Mouse (Mus musculus) forebrain, postnatal 0 days (tissue): ENCODE measurements at regions not wholly inside any gene's neighbourhood (a gene's known extent, or its start where the extent isn't known, plus 50 kb on each side); places are given as distances from the start of the nearest gene placed in this dataset.

ENCODE experiments used
- ATAC-seq: fragments of 200-750 bp; cut with Nextera tagmentation; 2 replicates; pipeline ENCODE4 v1.8.0; 2017; ENCODE audit warnings: mild to moderate bottlenecking, moderate library complexity
- DNase-seq: peaks from one replicate; pipeline ENCODE4 v3.0.0-alpha.2; 2015
- H3K27ac ChIP-seq: fragments of 300-500 bp; sonication (generic); 2 replicates; pipeline ENCODE4 v1.5.1; 2014; ENCODE audit warnings: low read depth, mild to moderate bottlenecking, antibody characterized with exemption, low read length, moderate library complexity, mixed read lengths
- H3K27me3 ChIP-seq: fragments of 300-500 bp; sonication (generic); 2 replicates; pipeline ENCODE4 v1.6.1; 2014; ENCODE audit warnings: mild to moderate bottlenecking, low read length, mixed read lengths; ENCODE audit not compliant: insufficient read depth
- H3K36me3 ChIP-seq: fragments of 300-500 bp; sonication (generic); 2 replicates; pipeline ENCODE4 v1.6.1; 2014; ENCODE audit warnings: mild to moderate bottlenecking, moderate library complexity; ENCODE audit not compliant: insufficient read depth
- H3K4me1 ChIP-seq: fragments of 300-500 bp; sonication (generic); 2 replicates; pipeline ENCODE4 v1.6.1; 2014; ENCODE audit warnings: antibody characterized with exemption; ENCODE audit not compliant: insufficient read depth
- H3K4me2 ChIP-seq: fragments of 300-500 bp; sonication (generic); 2 replicates; pipeline ENCODE4 v1.6.1; 2014; ENCODE audit warnings: low read depth, mild to moderate bottlenecking, moderate library complexity
- H3K4me3 ChIP-seq: fragments of 300-500 bp; sonication (generic); 2 replicates; pipeline ENCODE4 v1.5.1; 2014; ENCODE audit warnings: low read depth, low read length, mixed read lengths
- H3K9ac ChIP-seq: fragments of 300-500 bp; sonication (generic); 2 replicates; pipeline ENCODE4 v1.6.1; 2014; ENCODE audit warnings: mild to moderate bottlenecking
- H3K9me3 ChIP-seq: fragments of 300-500 bp; sonication (generic); 2 replicates; pipeline ENCODE4 v1.6.1; 2016; ENCODE audit warnings: low read length
- CTCF ChIP-seq: sonication (generic); IDR thresholded peaks from 2 replicates; pipeline ENCODE4 v1.5.1; 2016; ENCODE audit warnings: antibody characterized with exemption, control low read depth, low read depth
- WGBS: fragments of 180-500 bp; shearing (Covaris S2); extraction: QIAGEN DNeasy Blood & Tissue Kit; methylation state at CpG from one replicate; pipeline ENCODE4 v1.1.7; 2014; 5-methylcytosine and 5-hydroxymethylcytosine counted together

DNA sequence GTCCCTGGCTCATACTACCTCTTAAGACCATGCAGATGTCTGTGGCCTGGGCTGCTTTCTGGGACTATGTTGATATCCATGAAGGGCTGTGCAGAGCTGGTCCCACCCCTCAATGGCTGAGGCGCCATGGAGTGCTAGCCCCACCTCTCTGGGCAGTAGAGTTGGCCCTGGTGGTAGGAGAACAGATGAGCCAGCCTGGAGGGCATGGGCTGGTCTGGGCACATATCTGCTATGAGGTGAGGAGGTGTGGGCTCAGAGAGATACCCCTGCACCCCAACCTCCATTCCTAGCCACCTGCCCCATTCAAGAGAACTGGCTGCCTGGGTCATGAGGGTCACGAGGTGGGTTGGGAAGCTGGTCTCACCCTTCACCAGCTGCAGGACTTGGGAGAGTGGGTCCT lies 222.4 kb downstream of the Emp1 start:
- no peak for TF ChIP-seq CTCF
- Histone ChIP-seq H3K9me3 (no peaks in the 10 kb centered on the region), H3K27ac (no peak overlapping the region), H3K9ac (no peak overlapping the region), H3K4me1 (no peaks in the 10 kb centered on the region), H3K27me3 (no peaks in the 10 kb centered on the region), H3K4me3 (no peak overlapping the region), H3K4me2 (no peak overlapping the region), H3K36me3 (no peaks in the 10 kb centered on the region)
- whole genome bisulfite sequencing = 98% methylated on average over 2 of the region's 2 CpGs
- no peak for DNase-seq
- ATAC-seq = no peak

DNA sequence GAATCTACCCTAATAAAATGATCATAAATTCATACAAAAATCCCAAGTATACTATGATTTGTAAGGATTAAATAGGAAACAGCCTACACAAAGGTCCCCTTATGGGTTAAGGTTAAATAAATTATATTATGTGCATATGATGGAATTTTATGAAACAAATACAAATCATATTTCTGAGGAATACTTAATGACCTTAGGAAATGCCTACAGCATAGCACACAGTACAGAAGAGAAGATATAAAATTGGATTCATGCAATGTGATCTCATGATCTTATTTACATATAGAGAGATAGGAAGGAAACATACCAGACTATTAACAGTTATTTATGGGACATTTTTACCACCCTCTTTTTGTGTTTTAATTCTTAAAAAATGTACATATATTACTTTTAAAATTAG lies 227.7 kb downstream of the Emp1 start:
- ATAC-seq = no peak
- no peak overlapping the region for H3K9ac ChIP-seq
- H3K27ac ChIP-seq = no peak overlapping the region
- no peak overlapping the region for H3K4me2 ChIP-seq
- H3K9me3 ChIP-seq = no peaks in the 10 kb centered on the region
- no peak for DNase-seq
- H3K4me3 ChIP-seq = no peak overlapping the region
- no peak for TF ChIP-seq CTCF
- H3K36me3 ChIP-seq = no peaks in the 10 kb centered on the region
- no peaks in the 10 kb centered on the region for H3K4me1 ChIP-seq
- H3K27me3 ChIP-seq = no peaks in the 10 kb centered on the region

DNA sequence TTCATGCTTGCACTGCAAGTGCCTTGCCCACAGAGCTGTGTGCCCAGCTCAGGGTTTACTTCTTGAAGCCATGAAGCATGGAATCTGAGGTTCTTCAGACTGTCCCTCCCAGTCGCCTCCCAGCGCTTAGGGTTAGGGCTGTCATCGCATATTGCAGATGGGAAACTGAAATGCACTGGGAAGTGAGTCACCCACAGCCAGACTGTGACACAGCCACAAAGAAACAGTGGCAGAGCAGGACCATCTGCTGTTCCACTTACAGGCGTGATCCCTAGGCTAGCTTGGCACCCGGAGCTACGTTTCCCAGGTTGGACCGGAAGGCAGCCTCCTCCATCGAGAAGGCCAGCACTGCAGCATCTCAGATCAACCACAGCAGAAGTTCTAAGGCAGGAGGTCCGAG lies 228.7 kb downstream of the Emp1 start:
- no peaks in the 10 kb centered on the region for H3K27me3 ChIP-seq
- H3K4me1 ChIP-seq = no peaks in the 10 kb centered on the region
- H3K9ac ChIP-seq = no peak overlapping the region
- H3K27ac ChIP-seq = no peak overlapping the region
- no peak overlapping the region for H3K4me3 ChIP-seq
- no peak for TF ChIP-seq CTCF
- WGBS = 86% methylated on average over 9 of the region's 9 CpGs
- no peak for DNase-seq
- ATAC-seq = no peak
- no peaks in the 10 kb centered on the region for H3K36me3 ChIP-seq
- no peak overlapping the region for H3K4me2 ChIP-seq
- H3K9me3 ChIP-seq = no peaks in the 10 kb centered on the region

DNA sequence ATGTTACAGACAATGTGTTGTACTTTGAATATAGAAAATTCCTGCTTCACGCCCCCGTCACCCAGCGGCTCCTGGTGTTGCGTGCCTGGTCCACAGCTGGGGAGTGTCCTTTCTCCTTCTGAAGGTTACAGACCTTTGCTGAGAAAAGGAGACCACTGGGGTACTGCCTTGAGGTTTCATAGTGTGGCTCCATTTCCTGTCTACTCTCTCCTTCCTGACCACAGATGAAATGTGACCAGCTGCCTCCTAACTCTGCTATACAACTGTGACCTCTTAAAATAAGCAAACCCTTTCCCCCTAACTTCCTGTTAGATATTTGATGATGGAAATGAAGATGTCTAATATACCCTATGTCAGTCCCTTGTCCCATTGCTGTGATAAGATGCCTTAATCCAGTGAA lies 234.0 kb downstream of the Emp1 start:
- TF ChIP-seq CTCF = no peak
- ATAC-seq (no peak), DNase-seq (no peak)
- WGBS = 95% methylated on average over 4 of the region's 4 CpGs
- H3K27ac ChIP-seq = no peak overlapping the region
- H3K9me3 ChIP-seq = no peaks in the 10 kb centered on the region
- H3K27me3 ChIP-seq = no peaks in the 10 kb centered on the region
- H3K4me3 ChIP-seq = no peak overlapping the region
- H3K9ac ChIP-seq = no peak overlapping the region
- no peak overlapping the region for H3K4me2 ChIP-seq
- no peaks in the 10 kb centered on the region for H3K4me1 ChIP-seq
- no peaks in the 10 kb centered on the region for H3K36me3 ChIP-seq

DNA sequence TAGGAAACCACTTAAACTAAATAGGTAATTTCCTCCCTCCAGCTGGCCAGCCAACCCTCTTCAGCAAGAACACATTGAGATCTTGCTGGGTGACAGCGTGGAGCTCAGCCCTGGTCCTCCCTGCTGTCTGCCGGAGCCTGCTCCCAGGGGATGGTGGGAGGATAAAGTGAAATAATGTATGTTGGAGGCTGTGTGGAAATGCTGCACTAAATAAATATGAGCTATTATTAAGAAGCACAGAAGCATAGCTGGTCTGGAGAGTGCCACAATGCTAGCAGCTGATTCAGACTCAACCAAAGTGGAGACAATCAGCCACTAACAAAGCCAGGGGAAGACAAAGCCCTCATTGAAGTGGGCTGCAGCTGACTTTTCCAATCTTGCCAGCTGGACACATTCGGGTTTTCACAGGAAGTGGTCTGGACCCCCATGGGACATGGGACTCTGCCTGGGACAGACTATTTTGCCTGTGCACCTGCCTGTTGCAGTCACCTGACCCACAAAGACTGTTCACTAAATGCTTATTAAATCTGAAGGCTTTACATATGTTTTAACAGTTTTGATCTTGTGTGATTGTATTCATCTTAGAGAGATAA lies 248.3 kb downstream of the Emp1 start:
- Histone ChIP-seq H3K4me2 (no peak overlapping the region), H3K4me3 (no peak overlapping the region), H3K27ac (no peak overlapping the region), H3K4me1 (no peaks in the 10 kb centered on the region), H3K27me3 (no peaks in the 10 kb centered on the region), H3K9me3 (no peaks in the 10 kb centered on the region), H3K9ac (no peak overlapping the region), H3K36me3 (no peaks in the 10 kb centered on the region)
- 35% methylated on average over 3 of the region's 3 CpGs for WGBS
- ATAC-seq (peak; percentile 45), DNase-seq (peak; percentile 7)
- TF ChIP-seq CTCF = no peak

DNA sequence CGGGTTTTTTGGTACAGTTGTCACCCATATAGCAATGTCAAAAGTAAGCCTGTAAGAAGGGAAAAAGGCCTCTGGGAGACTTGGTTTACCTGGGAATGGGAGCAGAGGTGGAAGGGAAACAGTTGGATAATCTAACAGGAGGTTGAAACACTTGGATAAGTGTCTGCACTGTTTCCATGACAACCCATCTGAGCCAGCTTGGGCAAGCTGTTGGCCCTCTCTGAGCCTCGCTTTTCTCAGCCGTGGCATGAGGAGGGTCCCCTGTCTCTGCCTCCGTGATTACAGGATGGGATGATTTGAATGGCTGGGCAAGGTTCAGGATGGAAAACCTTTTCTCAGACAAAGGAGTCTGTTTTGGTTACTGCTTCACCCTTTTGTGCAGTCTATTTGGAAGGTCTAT lies 265.6 kb downstream of the Emp1 start:
- ATAC-seq = peak; percentile 84
- no peak overlapping the region for H3K9ac ChIP-seq

DNA sequence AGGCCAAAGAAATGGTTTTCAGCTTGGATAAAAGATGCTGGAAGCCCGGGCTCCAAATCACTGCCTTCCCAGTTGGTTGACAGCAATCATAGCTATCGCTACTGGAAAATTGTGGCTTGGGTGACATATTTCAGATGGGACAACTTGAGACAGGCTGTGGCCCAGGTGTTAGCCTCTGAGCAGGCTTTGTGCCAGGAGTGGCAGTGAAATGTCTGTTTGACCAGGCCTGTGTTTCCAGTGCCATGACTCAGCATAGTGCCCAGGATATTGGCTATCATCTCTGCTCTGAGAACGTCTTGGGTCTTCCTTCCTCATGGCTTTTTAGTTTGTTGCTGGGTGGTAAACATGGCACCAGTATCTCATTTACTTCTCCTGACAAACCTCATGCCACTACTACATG lies 266.9 kb downstream of the Emp1 start:
- Histone ChIP-seq H3K4me2 (no peak overlapping the region), H3K36me3 (no peaks in the 10 kb centered on the region), H3K9ac (no peak overlapping the region), H3K9me3 (0 out of 2 replicates have a peak, but pooled peaks cover 5% of the 10 kb centered on the region), H3K4me1 (peaks cover 14% of the 10 kb centered on the region), H3K4me3 (no peak overlapping the region), H3K27ac (peak overlapping the region; percentile 22; the same call in 1 of the 2 replicates), H3K27me3 (no peaks in the 10 kb centered on the region)
- no peak for TF ChIP-seq CTCF
- DNase-seq (peak; percentile 4), ATAC-seq (no peak)
- WGBS = 39% methylated on average over 3 of the region's 3 CpGs

More for the DNA sequence above, 265.6 kb downstream of the Emp1 start:
- no peaks in the 10 kb centered on the region for H3K27me3 ChIP-seq
- H3K9me3 ChIP-seq = 0 out of 2 replicates have a peak, but pooled peaks cover 5% of the 10 kb centered on the region
- H3K36me3 ChIP-seq = no peaks in the 10 kb centered on the region
- DNase-seq = peak; percentile 80
- 15% methylated on average over 4 of the region's 4 CpGs for WGBS
- H3K27ac ChIP-seq = peak overlapping the region; percentile 58
- H3K4me2 ChIP-seq = no peak overlapping the region
- peaks cover 10% of the 10 kb centered on the region for H3K4me1 ChIP-seq
- TF ChIP-seq CTCF = no peak
- no peak overlapping the region for H3K4me3 ChIP-seq
